Mouse (Mus musculus) monocyte, adult 2 months (primary cell): ENCODE data around the gene Psmd1.
A peak's percentile ranks its signal among the peaks of the same experiment; 100 is the strongest.

ENCODE experiments used
- DNase-seq, 2 experiments: peaks; one replicate each; pipeline ENCODE4 v3.0.0; 2022; ENCODE audit warnings: low spot score in 2 of 2, low read depth in 1 of 2

Gene Psmd1

GRCm38 (mm10) chr1:86154824-86155164 lies 90.6 kb downstream of the Psmd1 start:
- DNase-seq: no peak

GRCm38 (mm10) chr1:86156075-86156474 lies 91.9 kb downstream of the Psmd1 start:
- no peak for DNase-seq

- no peak for DNase-seq
Observed at GRCm38 (mm10) chr1:86156595-86156994, 92.4 kb downstream of the Psmd1 start.

- DNase-seq: no peak
Observed at GRCm38 (mm10) chr1:86160059-86160458, 95.9 kb downstream of the Psmd1 start.

- DNase-seq: no peak
Observed at GRCm38 (mm10) chr1:86160479-86160878, 96.3 kb downstream of the Psmd1 start.

GRCm38 (mm10) chr1:86161061-86161460 lies 96.9 kb downstream of the Psmd1 start:
- no peak for DNase-seq

GRCm38 (mm10) chr1:86174602-86175001 lies 110.4 kb downstream of the Psmd1 start:
- DNase-seq: no peak

- DNase-seq: no peak
Observed at GRCm38 (mm10) chr1:86176066-86176465, 111.9 kb downstream of the Psmd1 start.

- DNase-seq: peak; percentile 38 to 74
Observed at GRCm38 (mm10) chr1:86178462-86179253, 114.5 kb downstream of the Psmd1 start.

- no peak for DNase-seq
Observed at GRCm38 (mm10) chr1:86182004-86182709, 118.0 kb downstream of the Psmd1 start.

- DNase-seq: no peak
Observed at GRCm38 (mm10) chr1:86183577-86184263, 119.5 kb downstream of the Psmd1 start.

GRCm38 (mm10) chr1:86186762-86187161 lies 122.6 kb downstream of the Psmd1 start:
- DNase-seq: no peak

GRCm38 (mm10) chr1:86187856-86188255 lies 123.7 kb downstream of the Psmd1 start:
- DNase-seq: no peak

- no peak for DNase-seq
Observed at GRCm38 (mm10) chr1:86188271-86188670, 124.1 kb downstream of the Psmd1 start.
